Mouse (Mus musculus) embryonic fibroblast, embryonic 13.5 days (primary cell): ENCODE measurements around the gene Kcnmb1.

Experiments used
- CTCF ChIP-seq: IDR thresholded peaks from 2 replicates; pipeline ENCODE4 v1.5.1; 2011; ENCODE audit warnings: mild to moderate bottlenecking, control low read depth, low read length, moderate library complexity, borderline replicate concordance; ENCODE audit not compliant: insufficient read depth
- POLR2A ChIP-seq: IDR thresholded peaks from 2 replicates; pipeline ENCODE4 v1.6.1; 2011; ENCODE audit warnings: low read depth, mild to moderate bottlenecking, control low read depth, low read length, moderate library complexity

- no peak for TF ChIP-seq CTCF
- no peak for TF ChIP-seq POLR2A
These were observed 30.7 kb downstream of the Kcnmb1 start for GRCm38 (mm10) chr11:33993496-33993895.
